Comparison of ENCODE assay signal across 1 mouse cellular context in the genomic region with DNA sequence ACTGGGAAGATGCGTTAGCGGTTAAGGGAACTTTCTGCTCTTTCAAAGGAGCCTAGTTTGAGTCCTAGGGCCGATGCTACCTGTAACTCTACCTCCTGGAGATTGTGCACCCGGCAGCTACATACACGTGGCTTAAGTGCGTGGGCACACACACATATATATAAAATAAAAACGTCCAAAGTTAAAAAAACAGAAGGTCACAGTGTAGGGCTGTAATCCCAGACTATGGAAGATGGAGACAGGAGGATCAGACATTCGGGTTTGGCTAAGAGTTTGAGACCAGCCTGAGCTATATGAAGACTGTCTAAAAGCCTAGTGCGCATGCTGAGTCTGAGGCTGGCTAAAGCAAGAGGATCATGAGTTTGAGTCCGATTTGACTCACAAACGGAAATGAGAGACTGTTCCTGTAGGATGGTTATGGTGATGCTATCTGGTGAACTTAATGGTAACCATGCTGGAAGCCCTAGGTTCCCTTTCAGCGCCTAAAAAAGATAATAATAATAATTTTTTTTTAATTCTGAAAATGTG.
TF ChIP-seq lines count a peak whose summit lies in the region.

No protein-coding gene starts in this region.

TF ChIP-seq in MEL, 35 proteins besides CTCF, POLR2A, EP300 and RAD21 (continued from another document):
- TF ChIP-seq ETS1 (IDR thresholded peaks at IDR 0.05; ENCODE audit: low read depth, low read length), result peak; percentile 17; the same call in 1 of the 2 replicates
- no peak for TF ChIP-seq CHD1 (IDR thresholded peaks at IDR 0.05; ENCODE audit: low read depth, low read length)
- no peak for TF ChIP-seq GABPA (IDR thresholded peaks at IDR 0.05; ENCODE audit: low read depth, low read length)
- no peak for TF ChIP-seq ZC3H11A (IDR thresholded peaks at IDR 0.05; ENCODE audit: low read depth, low read length)
- no peak for TF ChIP-seq CHD2 (IDR thresholded peaks at IDR 0.05; ENCODE audit: low read length)
- TF ChIP-seq GATA1 (IDR thresholded peaks at IDR 0.05; ENCODE audit: low read depth, low read length), result peak; percentile 37; the same call in 1 of the 2 replicates
- no peak; the same call in 1 of the 2 replicates for TF ChIP-seq MAX (IDR thresholded peaks at IDR 0.05; ENCODE audit: low read length)
- no peak for TF ChIP-seq E2F4 (IDR thresholded peaks at IDR 0.05; ENCODE audit: borderline replicate concordance, low read depth, low read length)
- TF ChIP-seq SMC3 (IDR thresholded peaks at IDR 0.05; ENCODE audit: low read depth, low read length), result no peak
- TF ChIP-seq NRF1 (IDR thresholded peaks at IDR 0.05; ENCODE audit: insufficient read depth, low read depth, low read length, poor library complexity, severe bottlenecking), result peak; percentile 46; the same call in 1 of the 2 replicates
- no peak for TF ChIP-seq TAL1 (IDR thresholded peaks at IDR 0.05; ENCODE audit: low read length)
- peak; percentile 60 for TF ChIP-seq MYC (IDR thresholded peaks at IDR 0.05; ENCODE audit: low read depth, low read length)
- TF ChIP-seq ZKSCAN1 (IDR thresholded peaks at IDR 0.05; ENCODE audit: low read depth, low read length), result no peak
- TF ChIP-seq USF1 (IDR thresholded peaks at IDR 0.05; ENCODE audit: low read depth, low read length), result no peak
- TF ChIP-seq ZNF384 (IDR thresholded peaks at IDR 0.05; ENCODE audit: low read depth, low read length), result no peak
- TF ChIP-seq HCFC1 (IDR thresholded peaks at IDR 0.05; ENCODE audit: low read depth, low read length), result no peak
- no peak for TF ChIP-seq POLR2AphosphoS5 (IDR thresholded peaks at IDR 0.05; ENCODE audit: borderline replicate concordance, low read depth, low read length)
- peak; percentile 61 for TF ChIP-seq MXI1 (IDR thresholded peaks at IDR 0.05; ENCODE audit: low read depth, low read length)
TF ChIP-seq in MEL: peak in this region for 8.
